Mouse (Mus musculus) G1E (cell line): Measurements from ENCODE around the gene Fgf10. TPM values are rescaled to one million over a fixed set of nuclear protein-coding genes. Genes with fewer than 3 reads are reported as not detected.
A peak's percentile ranks its signal among the peaks of the same experiment; 100 is the strongest.

Experiments
- ATAC-seq: 2 replicates; pipeline ENCODE4 v1.8.0; 2016; ENCODE audit warnings: mild to moderate bottlenecking; ENCODE audit not compliant: insufficient number of reproducible peaks, poor library complexity, low FRiP score, severe bottlenecking; ENCODE audit errors: extremely low read depth
- DNase-seq: peaks from one replicate; pipeline ENCODE4 v3.0.0; 2012; ENCODE audit warnings: low spot score
- H3K27me3 ChIP-seq: 2 replicates; pipeline ENCODE4 v1.6.1; 2012; ENCODE audit warnings: mild to moderate bottlenecking, low read length, inconsistent platforms; ENCODE audit not compliant: insufficient read depth
- H3K36me3 ChIP-seq: replicated peaks from 2 replicates; pipeline ENCODE3; 2012; ENCODE audit warnings: mild to moderate bottlenecking, inconsistent platforms
- H3K4me1 ChIP-seq: 2 replicates; pipeline ENCODE4 v1.6.1; 2012; ENCODE audit warnings: low read depth, low read length, inconsistent platforms, mixed read lengths; ENCODE audit not compliant: insufficient read depth
- H3K4me3 ChIP-seq: 2 replicates; pipeline ENCODE4 v1.5.1; 2012; ENCODE audit warnings: low read depth, mild to moderate bottlenecking, inconsistent platforms, low read length, moderate library complexity, mixed read lengths
- H3K9me3 ChIP-seq: replicated peaks from 2 replicates; pipeline ENCODE4 v1.6.1; 2012; ENCODE audit warnings: inconsistent platforms
- CTCF ChIP-seq: IDR thresholded peaks from 2 replicates; pipeline ENCODE4 v1.5.1; 2012; ENCODE audit warnings: low read depth, low read length, inconsistent platforms, mixed read lengths
- GATA1 ChIP-seq: IDR thresholded peaks from 2 replicates; pipeline ENCODE4 v1.6.1; 2012; ENCODE audit warnings: borderline replicate concordance, low read length, inconsistent platforms, mixed read lengths
- GATA2 ChIP-seq: IDR thresholded peaks from 2 replicates; pipeline ENCODE4 v1.6.1; 2012; ENCODE audit warnings: low read depth, low read length, inconsistent platforms, borderline replicate concordance
- POLR2AphosphoS5 ChIP-seq: IDR thresholded peaks from 2 replicates; pipeline ENCODE4 v1.6.1; 2012; ENCODE audit warnings: low read depth, low read length, inconsistent platforms; ENCODE audit not compliant: insufficient replicate concordance
- TAL1 ChIP-seq: conservative IDR thresholded peaks from 2 replicates; pipeline ENCODE4 v1.6.1; 2012; ENCODE audit warnings: low read depth, low read length, inconsistent platforms, mixed read lengths
- polyA plus RNA-seq: library from polyadenylated mRNA; stranded (reverse); fragments of >175 nt; gene quantifications from 2 replicates; pipeline ENCODE4 v1.2.3, GENCODE M21; 2012
- total RNA-seq, 2 experiments: library from RNA; stranded (forward) in 1 of 2; stranded (reverse) in 1 of 2; fragments of 200-1000 nt in 1 of 2; fragments of >200 nt in 1 of 2; fragmentation: Nextera tagmentation in 1 of 2; gene quantifications; 2 replicates each; pipeline ENCODE4 v1.2.3; 2014 to 2017

The Fgf10 gene
- total and polyA plus RNA-seq, 3 experiments: 0.11 to 7.8 (median 0.33) TPM

DNA sequence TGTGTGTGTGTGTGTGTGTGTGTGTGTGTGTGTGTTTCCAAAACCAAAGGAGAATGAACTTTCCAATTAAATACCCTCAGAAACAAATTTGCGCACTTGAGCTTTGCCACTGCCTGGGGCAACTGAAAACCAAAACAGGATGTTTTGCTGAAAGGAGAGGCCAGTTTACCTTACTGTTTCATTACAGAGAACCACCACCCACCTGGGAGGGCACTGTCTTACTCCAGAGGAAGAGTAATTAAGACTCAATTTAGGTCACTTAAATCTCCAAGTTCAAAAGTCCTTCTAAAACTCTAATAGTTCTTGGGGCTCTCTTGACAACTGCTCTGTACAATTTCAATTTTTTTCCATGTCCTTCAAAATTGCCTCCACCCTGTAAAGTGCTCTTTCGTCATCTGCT, 11.6 kb upstream of the Fgf10 start:
- no peaks in the 10 kb centered on the region for H3K27me3 ChIP-seq

DNA sequence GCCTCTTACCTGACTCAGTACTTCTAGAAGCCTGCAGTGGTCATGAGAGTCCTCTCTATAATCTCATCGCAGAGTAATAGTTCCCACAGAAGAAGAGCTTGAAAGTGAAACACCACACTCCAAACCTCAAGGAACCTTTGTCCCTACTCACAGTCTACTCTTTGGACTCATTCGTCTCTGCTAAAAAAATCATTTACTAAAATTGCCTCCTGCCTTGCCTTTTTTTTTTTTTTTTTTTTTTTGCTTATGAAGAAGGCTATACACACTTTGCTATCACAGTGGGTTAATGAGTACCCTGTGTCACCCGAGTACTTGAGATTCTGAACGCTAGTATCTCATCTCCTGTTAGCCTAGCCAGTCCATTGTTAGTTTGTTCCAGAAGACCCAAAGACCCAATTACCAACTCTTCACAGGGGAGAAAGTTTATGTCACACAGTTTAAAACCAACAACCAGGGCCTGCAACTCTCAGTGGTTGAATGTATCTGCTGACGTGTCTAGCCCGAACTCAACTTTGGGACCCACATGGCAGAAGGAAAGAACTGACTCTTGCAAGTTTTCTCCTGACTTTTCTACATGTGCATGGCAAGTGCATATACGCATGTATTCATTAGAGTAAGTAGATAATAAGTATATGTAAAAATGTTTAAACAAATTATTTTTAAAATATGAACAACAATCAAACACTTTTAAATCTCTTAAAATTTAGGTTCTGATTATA, 10.8 kb upstream of the Fgf10 start:
- H3K9me3 ChIP-seq: no peaks in the 10 kb centered on the region
- 0 out of 2 replicates have a peak, but pooled peaks cover 3% of the 10 kb centered on the region for H3K4me1 ChIP-seq
- TF ChIP-seq CTCF (no peak), POLR2AphosphoS5 (no peak), GATA1 (no peak), TAL1 (no peak), GATA2 (no peak)
- DNase-seq (no peak), ATAC-seq (no peak)
- H3K27me3 ChIP-seq: no peaks in the 10 kb centered on the region
- no peaks in the 10 kb centered on the region for H3K36me3 ChIP-seq
- H3K4me3 ChIP-seq: no peak overlapping the region

More for the DNA sequence above, 11.6 kb upstream of the Fgf10 start:
- Histone ChIP-seq H3K4me1 (0 out of 2 replicates have a peak, but pooled peaks cover 3% of the 10 kb centered on the region), H3K36me3 (no peaks in the 10 kb centered on the region), H3K9me3 (no peaks in the 10 kb centered on the region), H3K4me3 (no peak overlapping the region)
- ATAC-seq: no peak
- no peak for DNase-seq
- TF ChIP-seq GATA1 (no peak), GATA2 (no peak)

DNA sequence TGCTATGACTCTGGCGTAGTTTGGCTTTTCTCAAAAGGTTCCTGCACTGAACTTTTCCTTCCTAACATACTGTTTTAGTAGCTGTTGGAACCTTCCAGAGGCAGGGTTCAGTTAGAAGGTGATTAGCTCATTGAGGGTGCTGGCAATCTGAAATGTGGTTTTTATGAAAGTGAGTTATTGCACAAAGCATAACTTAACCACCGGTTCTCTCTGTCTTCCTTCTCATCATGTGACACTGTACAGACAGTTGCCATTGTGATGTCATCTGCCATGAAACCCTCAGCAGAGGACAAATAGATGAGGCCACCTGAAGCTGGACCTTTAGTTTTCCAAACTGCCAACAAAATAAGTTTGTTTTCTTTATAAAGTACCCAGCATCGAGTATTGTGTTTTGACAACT, 7.9 kb upstream of the Fgf10 start:
- Histone ChIP-seq H3K36me3 (no peaks in the 10 kb centered on the region), H3K27me3 (no peaks in the 10 kb centered on the region), H3K4me1 (0 out of 2 replicates have a peak, but pooled peaks cover 3% of the 10 kb centered on the region), H3K9me3 (no peaks in the 10 kb centered on the region), H3K4me3 (no peak overlapping the region)
- DNase-seq (no peak), ATAC-seq (no peak)
- TF ChIP-seq GATA1 (no peak), GATA2 (no peak), CTCF (no peak), TAL1 (no peak), POLR2AphosphoS5 (no peak)

DNA sequence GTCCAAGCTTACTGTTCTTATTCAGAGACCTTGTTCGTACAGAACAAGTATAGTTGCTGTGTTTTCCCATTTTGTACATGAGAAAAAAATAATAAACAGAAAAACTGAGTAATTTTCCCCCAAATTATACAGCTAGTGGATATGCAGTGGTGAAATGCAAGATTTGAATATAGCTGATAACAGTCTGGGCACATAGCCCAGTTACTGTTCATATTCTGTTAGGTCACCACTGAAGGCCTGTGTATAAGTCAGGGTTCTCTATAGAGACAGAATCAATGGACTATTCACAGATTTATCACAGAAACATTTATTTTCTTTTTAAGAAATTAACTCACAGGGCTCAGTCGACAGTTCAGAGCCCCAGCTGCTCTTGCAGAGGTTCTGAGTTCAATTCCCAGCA, 4.7 kb upstream of the Fgf10 start:
- TF ChIP-seq GATA1 (no peak), GATA2 (no peak), CTCF (no peak), POLR2AphosphoS5 (no peak), TAL1 (no peak)
- peaks cover 9% of the 10 kb centered on the region for H3K4me1 ChIP-seq
- H3K9me3 ChIP-seq: no peaks in the 10 kb centered on the region
- ATAC-seq: no peak
- no peak for DNase-seq
- H3K36me3 ChIP-seq: no peaks in the 10 kb centered on the region
- no peak overlapping the region for H3K4me3 ChIP-seq
- no peaks in the 10 kb centered on the region for H3K27me3 ChIP-seq

DNA sequence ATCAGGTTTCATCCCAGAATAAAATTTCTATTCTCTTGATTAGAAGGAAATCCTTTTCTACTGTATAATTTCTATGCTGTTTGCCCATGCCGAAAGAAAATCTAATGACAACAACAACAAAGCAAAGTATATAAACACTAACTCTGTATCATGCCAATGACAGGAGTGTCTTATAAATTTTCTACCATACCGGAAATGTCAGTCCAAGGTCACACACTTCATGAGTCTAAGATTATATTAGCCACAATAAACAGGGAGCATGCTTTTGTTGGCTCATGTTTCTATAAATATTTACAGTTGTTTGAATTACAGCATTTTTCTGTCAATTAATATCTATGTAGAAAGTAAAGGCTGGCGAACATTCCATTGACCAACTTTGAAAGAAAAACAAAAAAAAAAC, 9.6 kb downstream of the Fgf10 start:
- no peaks in the 10 kb centered on the region for H3K36me3 ChIP-seq
- H3K4me3 ChIP-seq: no peak overlapping the region
- H3K4me1 ChIP-seq: 0 out of 2 replicates have a peak, but pooled peaks cover 2% of the 10 kb centered on the region
- DNase-seq: no peak
- H3K9me3 ChIP-seq: no peaks in the 10 kb centered on the region
- ATAC-seq: no peak
- TF ChIP-seq CTCF (no peak), GATA2 (no peak), GATA1 (no peak), POLR2AphosphoS5 (no peak), TAL1 (no peak)
- H3K27me3 ChIP-seq: no peaks in the 10 kb centered on the region

DNA sequence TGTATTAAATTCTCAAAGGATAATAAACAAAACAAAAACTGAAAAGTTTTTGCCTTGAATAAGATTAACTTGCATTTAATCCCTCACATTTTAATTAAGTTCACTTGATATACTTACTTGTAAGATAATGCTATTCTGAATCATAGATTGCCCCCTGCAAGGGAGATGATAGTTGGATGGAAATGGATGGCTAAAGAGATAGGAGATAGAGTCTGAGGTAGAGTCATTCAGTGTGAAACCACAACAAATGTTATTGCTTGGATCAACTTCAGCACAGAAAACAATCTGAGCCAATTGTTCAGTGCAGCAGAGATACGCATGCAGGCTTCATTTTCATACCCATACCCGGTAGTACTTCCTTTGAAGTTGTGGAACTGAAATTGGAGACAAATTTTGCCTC, 23.5 kb downstream of the Fgf10 start:
- peaks cover 2% of the 10 kb centered on the region; the same call in 1 of the 2 replicates for H3K4me1 ChIP-seq
- DNase-seq (no peak), ATAC-seq (peak; percentile 61)
- H3K36me3 ChIP-seq: no peaks in the 10 kb centered on the region
- no peak overlapping the region for H3K4me3 ChIP-seq
- no peaks in the 10 kb centered on the region for H3K9me3 ChIP-seq
- 0 out of 2 replicates have a peak, but pooled peaks cover 5% of the 10 kb centered on the region for H3K27me3 ChIP-seq
- TF ChIP-seq TAL1 (0 out of 2 replicates have a peak, but pooled peaks have one; percentile 21), POLR2AphosphoS5 (no peak)
